Mouse (Mus musculus) liver, postnatal 0 days (tissue): Measurements from ENCODE around the gene Kdm5a.

Source experiments
- CTCF ChIP-seq: sonication (generic); IDR thresholded peaks from 2 replicates; pipeline ENCODE4 v1.5.1; 2016; ENCODE audit warnings: antibody characterized with exemption, low read depth
- EP300 ChIP-seq: IDR thresholded peaks from 2 replicates; pipeline ENCODE4 v1.6.1; 2016; ENCODE audit warnings: antibody characterized with exemption, low read depth, mild to moderate bottlenecking

GRCm38 (mm10) chr6:120486051-120486510, 122.2 kb downstream of the Kdm5a start:
- TF ChIP-seq CTCF (peak; percentile 33), EP300 (no peak)
